Mouse (Mus musculus): ENCODE measurements around the gene Atl3. TPM values are rescaled to one million over a fixed set of nuclear protein-coding genes. Genes with fewer than 3 reads are reported as not detected.
"Not testable (repeated sequence)": the region's sequence is repeated elsewhere in the genome, so short reads cannot be mapped to it uniquely, and the experiment has no call there.

Atl3 gene
- polyA plus RNA-seq, 1 experiment from 2014 or later = 7.6 TPM

- Histone ChIP-seq H3K4me1 (peaks cover 24% of the 10 kb centered on the region), H3K9me3 (no peaks in the 10 kb centered on the region), H3K27me3 (no peaks in the 10 kb centered on the region), H3K4me2 (replicated peaks) (peak within 1 kb of the TSS; percentile 67), H3K4me3 (peak within 1 kb of the TSS; percentile 98), H3K27ac (replicated peaks) (peak within 1 kb of the TSS; percentile 100), H3K9ac (replicated peaks) (peak within 1 kb of the TSS; percentile 100), H3K36me3 (no peaks in the 10 kb centered on the region)
- peak; percentile 92 for ATAC-seq (ENCODE audit: low FRiP score, low read depth)
- under 1% methylated on average over 80 of the region's 80 CpGs for WGBS
Observed at GRCm38 (mm10) chr19:7482599-7483511, 11.0 kb upstream of the Atl3 start, which contains the start of gene Rtn3. Rtn3 (minus strand) TSS chr19:7483281.

DNA sequence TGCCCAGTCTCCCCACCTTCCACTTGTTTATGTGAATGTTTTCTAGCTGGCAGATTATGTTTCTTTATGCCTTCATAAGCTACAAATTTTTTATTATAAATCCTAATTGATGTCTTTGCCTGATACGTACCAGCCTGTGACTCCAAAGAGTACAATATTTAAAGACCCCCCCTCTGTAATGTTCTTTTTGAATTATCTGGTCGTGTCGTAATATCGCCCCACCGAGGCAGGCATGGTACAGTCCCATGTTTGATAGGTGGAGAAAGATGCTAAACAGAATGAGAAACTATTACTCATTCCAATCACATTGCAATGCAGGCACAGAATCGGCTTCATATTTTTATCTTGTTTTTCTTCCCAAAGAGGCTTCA is 10.3 kb upstream of the Atl3 start:
- 1% methylated on average over 6 of the region's 6 CpGs for WGBS
- peak overlapping the region; percentile 49 for H3K9ac ChIP-seq (replicated peaks)
- peaks cover 21% of the 10 kb centered on the region for H3K4me1 ChIP-seq

GRCm38 (mm10) chr19:7484076-7484475 is 9.8 kb upstream of the Atl3 start:
- peak overlapping the region; percentile 49; the same call in 1 of the 2 replicates for H3K9ac ChIP-seq (replicated peaks)

More for the DNA sequence above, 10.3 kb upstream of the Atl3 start:
- Histone ChIP-seq H3K9me3 (no peaks in the 10 kb centered on the region), H3K27me3 (no peaks in the 10 kb centered on the region), H3K4me2 (replicated peaks) (peak overlapping the region; percentile 67), H3K36me3 (no peaks in the 10 kb centered on the region), H3K4me3 (peak overlapping the region; percentile 98), H3K27ac (replicated peaks) (peak overlapping the region; percentile 100)
- ATAC-seq (ENCODE audit: low FRiP score, low read depth) = peak; percentile 68

DNA sequence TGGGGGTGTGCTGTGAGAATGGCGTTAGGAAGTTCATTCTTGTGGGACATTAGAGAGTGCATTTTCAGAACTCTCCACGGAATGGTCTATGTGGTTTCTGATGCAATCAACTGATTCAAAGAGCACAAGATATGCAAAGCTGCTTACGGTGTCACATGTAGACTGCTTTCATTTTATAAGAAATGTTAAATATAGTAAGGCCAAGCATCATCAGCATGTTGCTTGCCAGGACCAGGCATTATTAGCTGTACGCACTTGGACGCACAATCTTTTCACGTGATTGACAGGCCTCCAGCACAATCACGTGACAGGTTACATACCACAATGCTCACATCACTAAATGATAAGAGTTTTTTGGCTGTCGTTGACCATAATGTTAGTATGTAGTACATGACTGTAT is 6.2 kb upstream of the Atl3 start:
- peaks cover 8% of the 10 kb centered on the region; the same call in 1 of the 2 replicates for H3K4me1 ChIP-seq
- H3K4me3 ChIP-seq = no peak overlapping the region
- no peak overlapping the region for H3K27ac ChIP-seq (replicated peaks)
- no peak for ATAC-seq (ENCODE audit: low FRiP score, low read depth)
- H3K9ac ChIP-seq (replicated peaks) = no peak overlapping the region
- H3K9me3 ChIP-seq = no peaks in the 10 kb centered on the region
- H3K27me3 ChIP-seq = no peaks in the 10 kb centered on the region
- WGBS = 86% methylated on average over 8 of the region's 8 CpGs
- no peak overlapping the region for H3K4me2 ChIP-seq (replicated peaks)
- H3K36me3 ChIP-seq = no peaks in the 10 kb centered on the region

More at GRCm38 (mm10) chr19:7484076-7484475, 9.8 kb upstream of the Atl3 start:
- Histone ChIP-seq H3K4me2 (replicated peaks) (peak overlapping the region; percentile 67), H3K4me3 (peak overlapping the region; percentile 98; the same call in 1 of the 2 replicates), H3K9me3 (no peaks in the 10 kb centered on the region), H3K27ac (replicated peaks) (peak overlapping the region; percentile 100), H3K4me1 (peaks cover 18% of the 10 kb centered on the region), H3K36me3 (no peaks in the 10 kb centered on the region), H3K27me3 (no peaks in the 10 kb centered on the region)
- 72% methylated on average over 5 of the region's 5 CpGs for WGBS
- no peak for ATAC-seq (ENCODE audit: low FRiP score, low read depth)

DNA sequence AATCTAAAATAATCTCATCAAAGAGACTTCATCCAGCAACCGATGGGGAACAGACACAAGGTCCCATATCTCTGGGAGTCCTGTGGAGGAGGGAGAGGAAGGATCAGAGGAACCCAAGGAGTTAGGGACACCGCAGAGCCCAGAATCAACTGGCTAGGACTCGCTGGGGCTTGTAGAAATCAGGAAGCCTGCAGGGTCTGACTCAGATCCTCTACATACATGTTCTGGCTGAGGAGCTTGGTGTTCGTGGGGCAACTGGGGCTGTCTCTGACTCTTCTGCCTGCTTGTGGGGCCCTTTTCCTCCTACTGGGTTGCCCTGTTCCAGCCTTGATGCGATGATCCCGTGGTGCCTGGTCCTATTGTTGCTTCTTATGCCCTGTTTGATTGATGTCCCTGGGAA is 1.9 kb upstream of the Atl3 start:
- Histone ChIP-seq H3K9ac (replicated peaks) (no peak overlapping the region), H3K4me1 (peaks cover 5% of the 10 kb centered on the region; the same call in 1 of the 2 replicates), H3K4me2 (replicated peaks) (no peak overlapping the region), H3K9me3 (no peaks in the 10 kb centered on the region), H3K36me3 (no peaks in the 10 kb centered on the region), H3K4me3 (no peak overlapping the region), H3K27me3 (no peaks in the 10 kb centered on the region), H3K27ac (replicated peaks) (no peak overlapping the region)
- 87% methylated on average over 6 of the region's 6 CpGs for whole genome bisulfite sequencing
- ATAC-seq (ENCODE audit: low FRiP score, low read depth) = no peak

GRCm38 (mm10) chr19:7492682-7493081 is 1.2 kb upstream of the Atl3 start:
- 97% methylated on average over 2 of the region's 2 CpGs for WGBS
- no peak overlapping the region for H3K9ac ChIP-seq (replicated peaks)
- no peaks in the 10 kb centered on the region for H3K27me3 ChIP-seq
- no peak overlapping the region for H3K4me2 ChIP-seq (replicated peaks)
- H3K4me1 ChIP-seq = peaks cover 5% of the 10 kb centered on the region; the same call in 1 of the 2 replicates
- H3K27ac ChIP-seq (replicated peaks) = no peak overlapping the region
- no peaks in the 10 kb centered on the region for H3K36me3 ChIP-seq
- no peak overlapping the region for H3K4me3 ChIP-seq
- H3K9me3 ChIP-seq = no peaks in the 10 kb centered on the region
- no peak for ATAC-seq (ENCODE audit: low FRiP score, low read depth)

- H3K4me2 ChIP-seq (replicated peaks) = peak overlapping the region; percentile 60
- H3K27me3 ChIP-seq = no peaks in the 10 kb centered on the region
- peak overlapping the region; percentile 70 for H3K9ac ChIP-seq (replicated peaks)
- H3K36me3 ChIP-seq = no peaks in the 10 kb centered on the region
- WGBS = under 1% methylated on average over 82 of the region's 84 CpGs
- ATAC-seq (ENCODE audit: low FRiP score, low read depth) = peak; percentile 95
- H3K9me3 ChIP-seq = no peaks in the 10 kb centered on the region
- peak overlapping the region; percentile 93 for H3K27ac ChIP-seq (replicated peaks)
- peak overlapping the region; percentile 63 for H3K4me3 ChIP-seq
- H3K4me1 ChIP-seq = peaks cover 5% of the 10 kb centered on the region; the same call in 1 of the 2 replicates
Observed at GRCm38 (mm10) chr19:7494187-7495015, 561 bp downstream of the Atl3 start.

GRCm38 (mm10) chr19:7495221-7496038 is 1.6 kb downstream of the Atl3 start:
- Histone ChIP-seq H3K27ac (replicated peaks) (no peak overlapping the region), H3K9ac (replicated peaks) (no peak overlapping the region), H3K27me3 (no peaks in the 10 kb centered on the region), H3K9me3 (no peaks in the 10 kb centered on the region), H3K4me2 (replicated peaks) (peak overlapping the region; percentile 60), H3K4me1 (peaks cover 5% of the 10 kb centered on the region; the same call in 1 of the 2 replicates), H3K4me3 (peak overlapping the region; percentile 63), H3K36me3 (no peaks in the 10 kb centered on the region)
- no peak for ATAC-seq (ENCODE audit: low FRiP score, low read depth)
- WGBS = 53% methylated on average over 14 of the region's 14 CpGs

- H3K4me2 ChIP-seq (replicated peaks) = peak overlapping the region; percentile 60; the same call in 1 of the 2 replicates
Observed at GRCm38 (mm10) chr19:7496070-7496469, 2.2 kb downstream of the Atl3 start.

DNA sequence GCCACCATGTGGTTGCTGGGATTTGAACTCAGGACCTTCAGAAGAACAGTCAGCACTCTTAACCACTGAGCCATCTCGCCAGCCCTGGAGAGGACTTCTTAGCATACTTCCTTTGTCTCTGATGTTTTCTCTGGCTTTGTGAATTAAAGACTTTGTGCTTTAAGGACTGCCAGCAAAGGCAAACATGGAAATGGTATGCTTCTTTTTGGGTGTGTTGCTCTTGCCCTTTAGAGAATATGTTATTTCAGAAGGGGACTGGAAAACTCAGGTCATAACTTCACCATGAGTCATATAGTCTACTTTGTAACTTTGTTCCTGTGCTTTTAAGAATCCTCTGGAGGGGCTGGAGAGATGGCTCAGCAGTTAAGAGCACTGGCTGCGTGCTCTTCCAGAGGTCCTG is 5.0 kb downstream of the Atl3 start:
- 92% methylated on average over 2 of the region's 2 CpGs for WGBS
- Histone ChIP-seq H3K9me3 (no peaks in the 10 kb centered on the region), H3K27me3 (no peaks in the 10 kb centered on the region), H3K36me3 (no peaks in the 10 kb centered on the region), H3K27ac (replicated peaks) (no peak overlapping the region), H3K4me1 (peaks cover 5% of the 10 kb centered on the region; the same call in 1 of the 2 replicates), H3K4me2 (replicated peaks) (no peak overlapping the region), H3K4me3 (no peak overlapping the region), H3K9ac (replicated peaks) (no peak overlapping the region)
- ATAC-seq (ENCODE audit: low FRiP score, low read depth) = no peak

More at GRCm38 (mm10) chr19:7496070-7496469, 2.2 kb downstream of the Atl3 start:
- WGBS = 86% methylated on average over 1 of the region's 1 CpGs
- not testable (repeated sequence) for H3K36me3 ChIP-seq; H3K9me3 ChIP-seq; H3K4me1 ChIP-seq; H3K4me3 ChIP-seq; ATAC-seq (ENCODE audit: low FRiP score, low read depth); H3K27ac ChIP-seq (replicated peaks); H3K9ac ChIP-seq (replicated peaks); H3K27me3 ChIP-seq

GRCm38 (mm10) chr19:7500701-7501100 is 6.9 kb downstream of the Atl3 start:
- Histone ChIP-seq H3K9me3 (no peaks in the 10 kb centered on the region), H3K9ac (replicated peaks) (no peak overlapping the region), H3K27me3 (no peaks in the 10 kb centered on the region), H3K27ac (replicated peaks) (no peak overlapping the region), H3K4me3 (no peak overlapping the region), H3K4me1 (peaks cover 2% of the 10 kb centered on the region; the same call in 1 of the 2 replicates), H3K4me2 (replicated peaks) (no peak overlapping the region), H3K36me3 (no peaks in the 10 kb centered on the region)
- 95% methylated on average over 1 of the region's 1 CpGs for WGBS
- ATAC-seq (ENCODE audit: low FRiP score, low read depth) = no peak

All from midbrain, embryonic 12.5 days (tissue).